Mouse (Mus musculus): ENCODE measurements at regions not wholly inside any gene's neighbourhood (a gene's known extent, or its start where the extent isn't known, plus 50 kb on each side); places are given as distances from the start of the nearest gene placed in this dataset.

GRCm38 (mm10) chr14:48836071-48836470 lies 162.5 kb upstream of the Otx2 start:
- Histone ChIP-seq H3K9ac (ENCODE audit: low read length) (no peak overlapping the region), H3K27me3 (replicated peaks; ENCODE audit: control insufficient read depth, insufficient read depth, low read length) (no peaks in the 10 kb centered on the region), H3K4me1 (replicated peaks; ENCODE audit: control insufficient read depth, insufficient read depth, low read length) (no peaks in the 10 kb centered on the region), H3K4me2 (ENCODE audit: low read length) (no peak overlapping the region), H3K36me3 (ENCODE audit: control insufficient read depth, insufficient read depth, low read length) (no peaks in the 10 kb centered on the region), H3K4me3 (ENCODE audit: low read depth, low read length) (no peak overlapping the region), H3K27ac (ENCODE audit: low read depth) (no peak overlapping the region), H3K9me3 (ENCODE audit: control insufficient read depth, low read length) (no peaks in the 10 kb centered on the region)
- DNase-seq (ENCODE audit: low spot score) (no peak), ATAC-seq (replicated peaks; ENCODE audit: low FRiP score, low TSS enrichment, low read depth) (no peak)
- 20% methylated on average over 2 of the region's 2 CpGs for WGBS

GRCm38 (mm10) chr14:48834416-48834815 lies 160.8 kb upstream of the Otx2 start:
- H3K27me3 ChIP-seq (replicated peaks; ENCODE audit: control insufficient read depth, insufficient read depth, low read length), result no peaks in the 10 kb centered on the region
- H3K4me3 ChIP-seq (ENCODE audit: low read depth, low read length), result no peak overlapping the region
- no peak for ATAC-seq (replicated peaks; ENCODE audit: low FRiP score, low TSS enrichment, low read depth)
- no peak overlapping the region for H3K27ac ChIP-seq (ENCODE audit: low read depth)
- H3K4me2 ChIP-seq (ENCODE audit: low read length), result no peak overlapping the region
- no peaks in the 10 kb centered on the region for H3K9me3 ChIP-seq (ENCODE audit: control insufficient read depth, low read length)
- H3K9ac ChIP-seq (ENCODE audit: low read length), result no peak overlapping the region
- WGBS, result 90% methylated on average over 2 of the region's 2 CpGs
- no peaks in the 10 kb centered on the region for H3K36me3 ChIP-seq (ENCODE audit: control insufficient read depth, insufficient read depth, low read length)
- DNase-seq (ENCODE audit: low spot score), result no peak
- H3K4me1 ChIP-seq (replicated peaks; ENCODE audit: control insufficient read depth, insufficient read depth, low read length), result no peaks in the 10 kb centered on the region

GRCm38 (mm10) chr14:48826421-48826820 lies 152.8 kb upstream of the Otx2 start:
- Histone ChIP-seq H3K4me1 (replicated peaks; ENCODE audit: control insufficient read depth, insufficient read depth, low read length) (no peaks in the 10 kb centered on the region), H3K27me3 (replicated peaks; ENCODE audit: control insufficient read depth, insufficient read depth, low read length) (no peaks in the 10 kb centered on the region), H3K27ac (ENCODE audit: low read depth) (no peak overlapping the region), H3K36me3 (ENCODE audit: control insufficient read depth, insufficient read depth, low read length) (no peaks in the 10 kb centered on the region), H3K9me3 (ENCODE audit: control insufficient read depth, low read length) (no peaks in the 10 kb centered on the region), H3K9ac (ENCODE audit: low read length) (no peak overlapping the region), H3K4me3 (ENCODE audit: low read depth, low read length) (no peak overlapping the region), H3K4me2 (ENCODE audit: low read length) (no peak overlapping the region)
- no peak for ATAC-seq (replicated peaks; ENCODE audit: low FRiP score, low TSS enrichment, low read depth)
- no peak for DNase-seq (ENCODE audit: low spot score)
- 73% methylated on average over 5 of the region's 5 CpGs for WGBS

GRCm38 (mm10) chr14:48824375-48824774 lies 150.8 kb upstream of the Otx2 start:
- Histone ChIP-seq H3K4me3 (ENCODE audit: low read depth, low read length) (no peak overlapping the region), H3K27me3 (replicated peaks; ENCODE audit: control insufficient read depth, insufficient read depth, low read length) (no peaks in the 10 kb centered on the region), H3K36me3 (ENCODE audit: control insufficient read depth, insufficient read depth, low read length) (no peaks in the 10 kb centered on the region), H3K4me1 (replicated peaks; ENCODE audit: control insufficient read depth, insufficient read depth, low read length) (no peaks in the 10 kb centered on the region), H3K9ac (ENCODE audit: low read length) (no peak overlapping the region), H3K9me3 (ENCODE audit: control insufficient read depth, low read length) (no peaks in the 10 kb centered on the region), H3K4me2 (ENCODE audit: low read length) (no peak overlapping the region), H3K27ac (ENCODE audit: low read depth) (no peak overlapping the region)
- 64% methylated on average over 3 of the region's 3 CpGs for WGBS
- no peak for DNase-seq (ENCODE audit: low spot score)
- ATAC-seq (replicated peaks; ENCODE audit: low FRiP score, low TSS enrichment, low read depth), result no peak

- Histone ChIP-seq H3K9ac (ENCODE audit: low read length) (no peak overlapping the region), H3K4me2 (ENCODE audit: low read length) (no peak overlapping the region), H3K27me3 (replicated peaks; ENCODE audit: control insufficient read depth, insufficient read depth, low read length) (no peaks in the 10 kb centered on the region), H3K4me3 (ENCODE audit: low read depth, low read length) (no peak overlapping the region), H3K4me1 (replicated peaks; ENCODE audit: control insufficient read depth, insufficient read depth, low read length) (no peaks in the 10 kb centered on the region), H3K36me3 (ENCODE audit: control insufficient read depth, insufficient read depth, low read length) (no peaks in the 10 kb centered on the region), H3K27ac (ENCODE audit: low read depth) (no peak overlapping the region), H3K9me3 (ENCODE audit: control insufficient read depth, low read length) (no peaks in the 10 kb centered on the region)
- WGBS, result 92% methylated on average over 3 of the region's 3 CpGs
- no peak for DNase-seq (ENCODE audit: low spot score)
- no peak for ATAC-seq (replicated peaks; ENCODE audit: low FRiP score, low TSS enrichment, low read depth)
Measured at GRCm38 (mm10) chr14:48815941-48816340, 142.3 kb upstream of the Otx2 start.

GRCm38 (mm10) chr14:48815231-48815728 lies 141.7 kb upstream of the Otx2 start:
- Histone ChIP-seq H3K27me3 (replicated peaks; ENCODE audit: control insufficient read depth, insufficient read depth, low read length) (no peaks in the 10 kb centered on the region), H3K4me1 (replicated peaks; ENCODE audit: control insufficient read depth, insufficient read depth, low read length) (no peaks in the 10 kb centered on the region), H3K4me2 (ENCODE audit: low read length) (no peak overlapping the region), H3K9ac (ENCODE audit: low read length) (no peak overlapping the region), H3K27ac (ENCODE audit: low read depth) (no peak overlapping the region), H3K9me3 (ENCODE audit: control insufficient read depth, low read length) (no peaks in the 10 kb centered on the region), H3K36me3 (ENCODE audit: control insufficient read depth, insufficient read depth, low read length) (no peaks in the 10 kb centered on the region), H3K4me3 (ENCODE audit: low read depth, low read length) (no peak overlapping the region)
- WGBS, result 78% methylated on average over 8 of the region's 8 CpGs
- no peak for ATAC-seq (replicated peaks; ENCODE audit: low FRiP score, low TSS enrichment, low read depth)
- DNase-seq (ENCODE audit: low spot score), result no peak

GRCm38 (mm10) chr14:48812741-48813495 lies 139.3 kb upstream of the Otx2 start:
- no peaks in the 10 kb centered on the region for H3K4me1 ChIP-seq (replicated peaks; ENCODE audit: control insufficient read depth, insufficient read depth, low read length)
- H3K27me3 ChIP-seq (replicated peaks; ENCODE audit: control insufficient read depth, insufficient read depth, low read length), result no peaks in the 10 kb centered on the region
- 83% methylated on average over 11 of the region's 11 CpGs for WGBS
- no peak overlapping the region for H3K27ac ChIP-seq (ENCODE audit: low read depth)
- no peak overlapping the region for H3K9ac ChIP-seq (ENCODE audit: low read length)
- no peak for DNase-seq (ENCODE audit: low spot score)
- no peak overlapping the region for H3K4me2 ChIP-seq (ENCODE audit: low read length)
- H3K36me3 ChIP-seq (ENCODE audit: control insufficient read depth, insufficient read depth, low read length), result no peaks in the 10 kb centered on the region
- ATAC-seq (replicated peaks; ENCODE audit: low FRiP score, low TSS enrichment, low read depth), result no peak
- no peak overlapping the region for H3K4me3 ChIP-seq (ENCODE audit: low read depth, low read length)
- H3K9me3 ChIP-seq (ENCODE audit: control insufficient read depth, low read length), result no peaks in the 10 kb centered on the region

- ATAC-seq (replicated peaks; ENCODE audit: low FRiP score, low TSS enrichment, low read depth) (no peak), DNase-seq (ENCODE audit: low spot score) (no peak)
- no peaks in the 10 kb centered on the region for H3K9me3 ChIP-seq (ENCODE audit: control insufficient read depth, low read length)
- no peak overlapping the region for H3K9ac ChIP-seq (ENCODE audit: low read length)
- H3K4me3 ChIP-seq (ENCODE audit: low read depth, low read length), result no peak overlapping the region
- H3K4me1 ChIP-seq (replicated peaks; ENCODE audit: control insufficient read depth, insufficient read depth, low read length), result no peaks in the 10 kb centered on the region
- H3K27me3 ChIP-seq (replicated peaks; ENCODE audit: control insufficient read depth, insufficient read depth, low read length), result peaks cover 3% of the 10 kb centered on the region; the same call in 1 of the 2 replicates
- WGBS, result 88% methylated on average over 4 of the region's 4 CpGs
- H3K36me3 ChIP-seq (ENCODE audit: control insufficient read depth, insufficient read depth, low read length), result no peaks in the 10 kb centered on the region
- H3K27ac ChIP-seq (ENCODE audit: low read depth), result no peak overlapping the region
- H3K4me2 ChIP-seq (ENCODE audit: low read length), result no peak overlapping the region
Measured at GRCm38 (mm10) chr14:48804098-48804497, 130.5 kb upstream of the Otx2 start.

- Histone ChIP-seq H3K36me3 (ENCODE audit: control insufficient read depth, insufficient read depth, low read length) (no peaks in the 10 kb centered on the region), H3K27ac (ENCODE audit: low read depth) (no peak overlapping the region), H3K9me3 (ENCODE audit: control insufficient read depth, low read length) (no peaks in the 10 kb centered on the region), H3K27me3 (replicated peaks; ENCODE audit: control insufficient read depth, insufficient read depth, low read length) (peaks cover 3% of the 10 kb centered on the region; the same call in 1 of the 2 replicates), H3K4me3 (ENCODE audit: low read depth, low read length) (no peak overlapping the region), H3K4me1 (replicated peaks; ENCODE audit: control insufficient read depth, insufficient read depth, low read length) (no peaks in the 10 kb centered on the region), H3K9ac (ENCODE audit: low read length) (no peak overlapping the region), H3K4me2 (ENCODE audit: low read length) (no peak overlapping the region)
- WGBS, result 45% methylated on average over 14 of the region's 14 CpGs
- no peak for ATAC-seq (replicated peaks; ENCODE audit: low FRiP score, low TSS enrichment, low read depth)
- DNase-seq (ENCODE audit: low spot score), result no peak
Measured at GRCm38 (mm10) chr14:48801283-48801682, 127.7 kb upstream of the Otx2 start.

Measured in intestine, embryonic 14.5 days (tissue).